Mouse (Mus musculus): Measurements from ENCODE around the gene Mylip. TPM values are rescaled to one million over a fixed set of nuclear protein-coding genes. Genes with fewer than 3 reads are reported as not detected.
A peak's percentile ranks its signal among the peaks of the same experiment; 100 is the strongest.

Mylip gene
- polyA plus RNA-seq, 1 experiment from 2014 or later: 9.7 TPM

GRCm38 (mm10) chr13:45406289-45406688, 16.7 kb downstream of the Mylip start:
- WGBS: 97% methylated on average over 11 of the region's 11 CpGs

DNA sequence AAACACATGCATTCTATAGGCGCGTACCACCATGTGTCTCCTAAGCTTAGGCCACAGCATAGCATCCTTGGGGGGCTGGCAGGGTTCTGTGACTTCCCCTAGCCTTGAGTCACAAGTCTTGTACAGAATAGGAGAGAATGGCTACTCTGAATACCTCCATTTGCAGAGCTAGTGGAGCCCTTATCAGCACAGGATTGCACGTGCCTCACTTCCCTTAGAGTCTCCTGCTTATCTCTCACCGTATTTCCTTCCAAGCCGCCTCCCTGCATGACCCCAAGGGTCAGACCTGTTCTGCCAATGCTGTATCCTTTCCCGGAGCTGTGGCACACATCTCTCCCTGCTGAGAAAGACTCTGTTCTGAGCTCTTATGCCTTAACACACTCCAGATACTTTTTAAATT, 17.2 kb downstream of the Mylip start:
- H3K9ac ChIP-seq (replicated peaks; ENCODE audit: low read depth, low read length): no peak overlapping the region
- H3K4me3 ChIP-seq (ENCODE audit: low read depth, low read length): no peak overlapping the region
- no peaks in the 10 kb centered on the region for H3K9me3 ChIP-seq (ENCODE audit: control insufficient read depth, low read depth, low read length)
- H3K27ac ChIP-seq (ENCODE audit: low read length): no peak overlapping the region
- ATAC-seq (ENCODE audit: insufficient number of reproducible peaks, insufficient read depth, low FRiP score, low read depth): peak; percentile 37; the same call in 1 of the 2 replicates
- WGBS: 56% methylated on average over 6 of the region's 6 CpGs
- peaks cover 51% of the 10 kb centered on the region for H3K36me3 ChIP-seq (ENCODE audit: control insufficient read depth, insufficient read depth, low read length)
- H3K27me3 ChIP-seq (ENCODE audit: control insufficient read depth, insufficient read depth, low read length): no peaks in the 10 kb centered on the region
- no peak overlapping the region for H3K4me2 ChIP-seq (replicated peaks; ENCODE audit: low read depth, low read length)
- H3K4me1 ChIP-seq (ENCODE audit: control insufficient read depth, insufficient read depth, low read length): no peaks in the 10 kb centered on the region

More at GRCm38 (mm10) chr13:45406289-45406688, 16.7 kb downstream of the Mylip start:
- H3K4me3 ChIP-seq (ENCODE audit: low read depth, low read length): no peak overlapping the region
- H3K9ac ChIP-seq (replicated peaks; ENCODE audit: low read depth, low read length): no peak overlapping the region
- ATAC-seq (ENCODE audit: insufficient number of reproducible peaks, insufficient read depth, low FRiP score, low read depth): no peak
- H3K4me2 ChIP-seq (replicated peaks; ENCODE audit: low read depth, low read length): no peak overlapping the region
- peaks cover 51% of the 10 kb centered on the region for H3K36me3 ChIP-seq (ENCODE audit: control insufficient read depth, insufficient read depth, low read length)
- H3K27me3 ChIP-seq (ENCODE audit: control insufficient read depth, insufficient read depth, low read length): no peaks in the 10 kb centered on the region
- no peak overlapping the region for H3K27ac ChIP-seq (ENCODE audit: low read length)
- no peaks in the 10 kb centered on the region for H3K9me3 ChIP-seq (ENCODE audit: control insufficient read depth, low read depth, low read length)
- no peaks in the 10 kb centered on the region for H3K4me1 ChIP-seq (ENCODE audit: control insufficient read depth, insufficient read depth, low read length)

DNA sequence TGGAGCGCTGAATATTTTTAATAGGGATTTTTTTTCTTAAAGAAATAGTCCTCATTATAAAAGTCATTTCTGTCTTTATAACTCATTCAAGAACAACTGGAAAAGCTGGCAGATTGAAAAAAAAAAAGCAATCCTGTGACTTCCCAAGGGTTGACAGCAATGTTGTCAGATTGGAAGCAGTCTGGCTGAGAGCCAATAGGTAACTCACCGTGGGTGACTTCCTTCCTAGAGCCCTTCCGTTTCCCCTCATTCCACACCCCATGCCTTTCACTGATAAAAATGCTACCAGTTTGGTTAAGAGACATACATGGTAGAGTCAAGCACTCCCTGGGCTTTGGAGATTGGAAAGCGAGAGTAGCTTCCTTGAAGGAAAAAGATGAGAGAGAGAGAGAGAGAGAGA, 21.4 kb downstream of the Mylip start:
- H3K36me3 ChIP-seq (ENCODE audit: control insufficient read depth, insufficient read depth, low read length): peaks cover 44% of the 10 kb centered on the region

DNA sequence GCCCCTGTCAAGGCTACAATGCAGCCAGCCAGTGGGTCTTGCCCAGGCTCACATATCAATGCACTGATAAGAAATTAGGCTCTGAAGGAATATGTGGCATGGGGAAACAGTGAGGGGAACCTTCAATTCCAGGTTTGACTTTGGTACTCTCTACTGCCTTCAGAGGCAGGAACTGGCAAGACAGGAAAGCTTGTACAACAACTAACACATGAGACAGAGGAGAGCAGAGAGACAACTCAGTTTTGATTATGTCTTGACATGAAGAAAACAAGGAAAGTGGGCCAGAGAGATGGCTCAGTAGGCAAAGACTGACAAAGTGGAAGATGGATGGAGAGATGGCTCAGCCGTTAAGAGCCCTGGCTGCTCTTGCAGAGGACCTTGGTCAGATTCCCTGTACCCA, 23.5 kb downstream of the Mylip start:
- no peak for ATAC-seq (ENCODE audit: insufficient number of reproducible peaks, insufficient read depth, low FRiP score, low read depth)

More for the DNA sequence above, 21.4 kb downstream of the Mylip start:
- H3K4me2 ChIP-seq (replicated peaks; ENCODE audit: low read depth, low read length): no peak overlapping the region
- H3K27ac ChIP-seq (ENCODE audit: low read length): no peak overlapping the region
- no peak for ATAC-seq (ENCODE audit: insufficient number of reproducible peaks, insufficient read depth, low FRiP score, low read depth)
- H3K4me3 ChIP-seq (ENCODE audit: low read depth, low read length): no peak overlapping the region
- H3K27me3 ChIP-seq (ENCODE audit: control insufficient read depth, insufficient read depth, low read length): no peaks in the 10 kb centered on the region
- H3K4me1 ChIP-seq (ENCODE audit: control insufficient read depth, insufficient read depth, low read length): no peaks in the 10 kb centered on the region
- WGBS: 73% methylated on average over 4 of the region's 4 CpGs
- H3K9me3 ChIP-seq (ENCODE audit: control insufficient read depth, low read depth, low read length): no peaks in the 10 kb centered on the region
- no peak overlapping the region for H3K9ac ChIP-seq (replicated peaks; ENCODE audit: low read depth, low read length)

GRCm38 (mm10) chr13:45414031-45414430, 24.5 kb downstream of the Mylip start:
- H3K4me2 ChIP-seq (replicated peaks; ENCODE audit: low read depth, low read length): no peak overlapping the region
- H3K36me3 ChIP-seq (ENCODE audit: control insufficient read depth, insufficient read depth, low read length): peaks cover 17% of the 10 kb centered on the region; the same call in 1 of the 2 replicates
- H3K9ac ChIP-seq (replicated peaks; ENCODE audit: low read depth, low read length): no peak overlapping the region
- H3K4me1 ChIP-seq (ENCODE audit: control insufficient read depth, insufficient read depth, low read length): peaks cover 9% of the 10 kb centered on the region; the same call in 1 of the 2 replicates
- no peak overlapping the region for H3K27ac ChIP-seq (ENCODE audit: low read length)
- H3K27me3 ChIP-seq (ENCODE audit: control insufficient read depth, insufficient read depth, low read length): no peaks in the 10 kb centered on the region
- no peaks in the 10 kb centered on the region for H3K9me3 ChIP-seq (ENCODE audit: control insufficient read depth, low read depth, low read length)
- 67% methylated on average over 9 of the region's 9 CpGs for WGBS
- ATAC-seq (ENCODE audit: insufficient number of reproducible peaks, insufficient read depth, low FRiP score, low read depth): no peak
- no peak overlapping the region for H3K4me3 ChIP-seq (ENCODE audit: low read depth, low read length)

More for the DNA sequence above, 23.5 kb downstream of the Mylip start:
- no peak overlapping the region for H3K27ac ChIP-seq (ENCODE audit: low read length)
- WGBS: 100% methylated on average over 1 of the region's 1 CpGs
- no peak overlapping the region for H3K9ac ChIP-seq (replicated peaks; ENCODE audit: low read depth, low read length)
- H3K27me3 ChIP-seq (ENCODE audit: control insufficient read depth, insufficient read depth, low read length): no peaks in the 10 kb centered on the region
- no peak overlapping the region for H3K4me3 ChIP-seq (ENCODE audit: low read depth, low read length)
- no peaks in the 10 kb centered on the region for H3K9me3 ChIP-seq (ENCODE audit: control insufficient read depth, low read depth, low read length)
- H3K4me1 ChIP-seq (ENCODE audit: control insufficient read depth, insufficient read depth, low read length): peaks cover 9% of the 10 kb centered on the region; the same call in 1 of the 2 replicates
- peaks cover 25% of the 10 kb centered on the region; the same call in 1 of the 2 replicates for H3K36me3 ChIP-seq (ENCODE audit: control insufficient read depth, insufficient read depth, low read length)
- H3K4me2 ChIP-seq (replicated peaks; ENCODE audit: low read depth, low read length): no peak overlapping the region

DNA sequence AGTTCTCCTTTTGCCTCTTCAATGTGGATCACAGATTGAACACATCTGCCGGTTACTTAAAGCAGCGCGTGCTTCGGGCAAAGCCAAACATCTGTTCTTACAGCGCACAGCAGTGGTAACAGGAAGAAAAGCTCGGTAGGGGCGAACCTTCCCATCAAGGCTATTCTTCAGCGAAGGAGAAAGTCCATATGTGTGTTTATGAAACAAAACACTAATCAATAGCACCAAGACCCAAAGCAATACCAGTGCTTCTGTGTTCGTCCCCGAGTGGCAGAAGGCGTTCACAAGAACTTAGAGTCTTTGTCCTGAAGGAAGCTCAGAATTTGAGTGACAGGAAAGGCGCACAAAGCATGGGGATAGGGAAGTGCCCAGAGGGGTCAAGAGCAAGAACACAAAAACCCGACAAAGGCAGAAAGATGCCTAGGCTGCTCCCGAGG, 27.1 kb downstream of the Mylip start:
- peaks cover 9% of the 10 kb centered on the region; the same call in 1 of the 2 replicates for H3K4me1 ChIP-seq (ENCODE audit: control insufficient read depth, insufficient read depth, low read length)
- no peaks in the 10 kb centered on the region for H3K9me3 ChIP-seq (ENCODE audit: control insufficient read depth, low read depth, low read length)
- H3K27me3 ChIP-seq (ENCODE audit: control insufficient read depth, insufficient read depth, low read length): no peaks in the 10 kb centered on the region
- peak overlapping the region; percentile 12; the same call in 1 of the 2 replicates for H3K4me2 ChIP-seq (replicated peaks; ENCODE audit: low read depth, low read length)
- peaks cover 6% of the 10 kb centered on the region; the same call in 1 of the 2 replicates for H3K36me3 ChIP-seq (ENCODE audit: control insufficient read depth, insufficient read depth, low read length)
- H3K9ac ChIP-seq (replicated peaks; ENCODE audit: low read depth, low read length): no peak overlapping the region
- no peak for ATAC-seq (ENCODE audit: insufficient number of reproducible peaks, insufficient read depth, low FRiP score, low read depth)
- H3K4me3 ChIP-seq (ENCODE audit: low read depth, low read length): no peak overlapping the region
- 0 out of 2 replicates have a peak overlapping the region, but pooled peaks have one; percentile 15 for H3K27ac ChIP-seq (ENCODE audit: low read length)
- WGBS: 34% methylated on average over 14 of the region's 14 CpGs

DNA sequence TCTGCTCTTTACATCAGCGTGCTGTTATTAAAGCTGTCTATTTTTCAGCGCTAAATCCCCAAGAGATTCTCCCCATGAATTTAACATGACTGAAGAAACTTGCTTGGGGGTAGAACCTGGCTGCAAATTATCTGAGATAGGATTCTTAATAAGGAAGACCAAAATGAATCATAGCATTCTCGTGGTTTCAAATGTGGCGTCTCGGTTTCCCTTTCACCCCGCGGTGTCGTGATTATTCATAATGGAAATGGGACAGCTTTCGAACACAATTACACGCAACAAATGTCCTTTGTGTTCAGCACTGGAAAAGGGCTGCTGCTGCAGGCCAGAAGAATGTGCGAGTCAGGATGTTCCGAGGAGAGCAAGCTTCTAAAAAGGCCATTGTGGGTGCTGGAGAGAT, 29.4 kb downstream of the Mylip start:
- Histone ChIP-seq H3K9ac (replicated peaks; ENCODE audit: low read depth, low read length) (no peak overlapping the region), H3K4me2 (replicated peaks; ENCODE audit: low read depth, low read length) (no peak overlapping the region), H3K27ac (ENCODE audit: low read length) (no peak overlapping the region), H3K4me3 (ENCODE audit: low read depth, low read length) (no peak overlapping the region), H3K27me3 (ENCODE audit: control insufficient read depth, insufficient read depth, low read length) (no peaks in the 10 kb centered on the region), H3K4me1 (ENCODE audit: control insufficient read depth, insufficient read depth, low read length) (peaks cover 9% of the 10 kb centered on the region; the same call in 1 of the 2 replicates), H3K9me3 (ENCODE audit: control insufficient read depth, low read depth, low read length) (no peaks in the 10 kb centered on the region), H3K36me3 (ENCODE audit: control insufficient read depth, insufficient read depth, low read length) (no peaks in the 10 kb centered on the region)
- WGBS: 77% methylated on average over 12 of the region's 12 CpGs
- no peak for ATAC-seq (ENCODE audit: insufficient number of reproducible peaks, insufficient read depth, low FRiP score, low read depth)

GRCm38 (mm10) chr13:45422251-45422650, 32.7 kb downstream of the Mylip start:
- Histone ChIP-seq H3K27ac (ENCODE audit: low read length) (no peak overlapping the region), H3K27me3 (ENCODE audit: control insufficient read depth, insufficient read depth, low read length) (no peaks in the 10 kb centered on the region), H3K36me3 (ENCODE audit: control insufficient read depth, insufficient read depth, low read length) (no peaks in the 10 kb centered on the region), H3K4me2 (replicated peaks; ENCODE audit: low read depth, low read length) (no peak overlapping the region), H3K4me1 (ENCODE audit: control insufficient read depth, insufficient read depth, low read length) (no peaks in the 10 kb centered on the region), H3K9me3 (ENCODE audit: control insufficient read depth, low read depth, low read length) (no peaks in the 10 kb centered on the region), H3K4me3 (ENCODE audit: low read depth, low read length) (no peak overlapping the region), H3K9ac (replicated peaks; ENCODE audit: low read depth, low read length) (no peak overlapping the region)
- WGBS: 87% methylated on average over 13 of the region's 13 CpGs
- ATAC-seq (ENCODE audit: insufficient number of reproducible peaks, insufficient read depth, low FRiP score, low read depth): no peak

GRCm38 (mm10) chr13:45422709-45423108, 33.2 kb downstream of the Mylip start:
- no peaks in the 10 kb centered on the region for H3K4me1 ChIP-seq (ENCODE audit: control insufficient read depth, insufficient read depth, low read length)
- no peak overlapping the region for H3K4me3 ChIP-seq (ENCODE audit: low read depth, low read length)
- H3K9ac ChIP-seq (replicated peaks; ENCODE audit: low read depth, low read length): no peak overlapping the region
- H3K36me3 ChIP-seq (ENCODE audit: control insufficient read depth, insufficient read depth, low read length): no peaks in the 10 kb centered on the region
- 57% methylated on average over 5 of the region's 5 CpGs for WGBS
- H3K9me3 ChIP-seq (ENCODE audit: control insufficient read depth, low read depth, low read length): no peaks in the 10 kb centered on the region
- no peak overlapping the region for H3K4me2 ChIP-seq (replicated peaks; ENCODE audit: low read depth, low read length)
- no peak for ATAC-seq (ENCODE audit: insufficient number of reproducible peaks, insufficient read depth, low FRiP score, low read depth)
- H3K27ac ChIP-seq (ENCODE audit: low read length): no peak overlapping the region
- no peaks in the 10 kb centered on the region for H3K27me3 ChIP-seq (ENCODE audit: control insufficient read depth, insufficient read depth, low read length)
